Mouse (Mus musculus): ENCODE results near the gene Lrrk1. TPM values are rescaled to one million over a fixed set of nuclear protein-coding genes. Genes with fewer than 3 reads are reported as not detected.

Lrrk1 gene
- polyA plus RNA-seq, 1 experiment from 2014 or later, result 5.8 TPM

DNA sequence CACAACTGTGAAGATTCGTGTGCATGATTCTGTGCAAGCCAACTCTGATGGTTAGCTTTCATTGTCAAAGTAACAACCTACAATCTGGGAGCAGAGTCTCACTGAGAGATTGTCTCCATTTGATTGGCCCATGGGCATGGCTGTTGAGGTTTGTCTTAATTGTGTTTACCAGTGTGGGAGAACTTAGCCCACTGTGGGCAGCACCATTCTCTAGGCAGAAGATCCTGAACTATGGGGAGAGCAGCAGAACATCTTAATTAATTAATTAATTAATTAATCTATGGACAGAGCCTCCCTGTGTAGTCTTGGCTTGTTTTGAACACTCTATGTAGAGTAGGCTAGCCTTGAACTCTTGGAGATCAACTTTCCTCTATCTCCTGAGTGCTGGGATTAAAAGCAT lies 164.4 kb downstream of the Lrrk1 start:
- no peak overlapping the region for H3K4me2 ChIP-seq (ENCODE audit: low read depth, severe bottlenecking)
- ATAC-seq (ENCODE audit: insufficient number of reproducible peaks, low FRiP score, low TSS enrichment, low read depth) (no peak), DNase-seq (ENCODE audit: low spot score) (no peak)
- H3K4me1 ChIP-seq (ENCODE audit: control insufficient read depth, insufficient read depth, low read length), result peaks cover 11% of the 10 kb centered on the region
- H3K4me3 ChIP-seq (ENCODE audit: low read depth, low read length), result no peak overlapping the region
- H3K27me3 ChIP-seq (ENCODE audit: control insufficient read depth, insufficient read depth, low read length), result no peaks in the 10 kb centered on the region
- WGBS, result 90% methylated on average over 1 of the region's 1 CpGs
- H3K36me3 ChIP-seq (ENCODE audit: control insufficient read depth, insufficient read depth, low read length), result no peaks in the 10 kb centered on the region
- no peaks in the 10 kb centered on the region for H3K9me3 ChIP-seq (ENCODE audit: control insufficient read depth, low read length)
- no peak overlapping the region for H3K27ac ChIP-seq (replicated peaks; ENCODE audit: low read depth, low read length)
- no peak overlapping the region for H3K9ac ChIP-seq (ENCODE audit: low read length)

GRCm38 (mm10) chr7:66222621-66223091 lies 165.5 kb downstream of the Lrrk1 start:
- Histone ChIP-seq H3K4me2 (ENCODE audit: low read depth, severe bottlenecking) (peak overlapping the region; percentile 28; the same call in 1 of the 2 replicates), H3K9ac (ENCODE audit: low read length) (peak overlapping the region; percentile 34; the same call in 1 of the 2 replicates), H3K27me3 (ENCODE audit: control insufficient read depth, insufficient read depth, low read length) (no peaks in the 10 kb centered on the region), H3K4me1 (ENCODE audit: control insufficient read depth, insufficient read depth, low read length) (peaks cover 18% of the 10 kb centered on the region), H3K27ac (replicated peaks; ENCODE audit: low read depth, low read length) (peak overlapping the region; percentile 72; the same call in 1 of the 2 replicates), H3K4me3 (ENCODE audit: low read depth, low read length) (no peak overlapping the region), H3K9me3 (ENCODE audit: control insufficient read depth, low read length) (no peaks in the 10 kb centered on the region), H3K36me3 (ENCODE audit: control insufficient read depth, insufficient read depth, low read length) (no peaks in the 10 kb centered on the region)
- WGBS, result 13% methylated on average over 8 of the region's 8 CpGs
- peak; percentile 65 for DNase-seq (ENCODE audit: low spot score)
- peak; percentile 60 for ATAC-seq (ENCODE audit: insufficient number of reproducible peaks, low FRiP score, low TSS enrichment, low read depth)

DNA sequence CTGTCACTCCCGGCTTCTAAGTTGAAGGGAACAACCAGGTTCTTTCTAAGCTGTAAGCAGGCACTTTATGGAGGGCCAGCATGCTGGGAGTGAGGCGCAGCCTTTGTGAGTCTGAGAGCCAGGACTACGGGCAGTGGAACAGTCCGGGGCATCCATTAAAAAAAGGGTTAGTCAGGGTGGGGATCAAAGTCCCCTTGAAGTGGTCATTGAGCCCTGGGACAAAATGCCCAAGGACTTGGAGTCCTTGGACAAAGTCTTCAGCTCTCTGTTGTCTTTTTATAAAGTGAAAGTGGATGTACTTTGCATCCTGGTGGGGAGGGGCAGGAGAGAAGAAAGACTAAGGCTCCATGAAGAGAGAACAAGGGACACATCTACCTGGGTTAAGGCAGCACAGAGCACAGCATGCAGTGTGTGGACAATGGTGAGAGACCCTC lies 168.3 kb downstream of the Lrrk1 start:
- H3K27me3 ChIP-seq (ENCODE audit: control insufficient read depth, insufficient read depth, low read length), result no peaks in the 10 kb centered on the region
- H3K4me2 ChIP-seq (ENCODE audit: low read depth, severe bottlenecking), result no peak overlapping the region
- H3K27ac ChIP-seq (replicated peaks; ENCODE audit: low read depth, low read length), result no peak overlapping the region; the same call in 1 of the 2 replicates
- ATAC-seq (ENCODE audit: insufficient number of reproducible peaks, low FRiP score, low TSS enrichment, low read depth), result no peak
- H3K36me3 ChIP-seq (ENCODE audit: control insufficient read depth, insufficient read depth, low read length), result no peaks in the 10 kb centered on the region
- H3K4me3 ChIP-seq (ENCODE audit: low read depth, low read length), result no peak overlapping the region
- peaks cover 21% of the 10 kb centered on the region for H3K4me1 ChIP-seq (ENCODE audit: control insufficient read depth, insufficient read depth, low read length)
- H3K9ac ChIP-seq (ENCODE audit: low read length), result no peak overlapping the region
- no peak for DNase-seq (ENCODE audit: low spot score)
- 74% methylated on average over 4 of the region's 4 CpGs for WGBS
- H3K9me3 ChIP-seq (ENCODE audit: control insufficient read depth, low read length), result no peaks in the 10 kb centered on the region

- no peak overlapping the region for H3K9ac ChIP-seq (ENCODE audit: low read length)
- DNase-seq (ENCODE audit: low spot score), result no peak
- no peak overlapping the region for H3K4me3 ChIP-seq (ENCODE audit: low read depth, low read length)
- no peak for ATAC-seq (ENCODE audit: insufficient number of reproducible peaks, low FRiP score, low TSS enrichment, low read depth)
- no peaks in the 10 kb centered on the region for H3K9me3 ChIP-seq (ENCODE audit: control insufficient read depth, low read length)
- WGBS, result 87% methylated on average over 4 of the region's 4 CpGs
- H3K27me3 ChIP-seq (ENCODE audit: control insufficient read depth, insufficient read depth, low read length), result no peaks in the 10 kb centered on the region
- H3K27ac ChIP-seq (replicated peaks; ENCODE audit: low read depth, low read length), result peak overlapping the region; percentile 87
- H3K4me2 ChIP-seq (ENCODE audit: low read depth, severe bottlenecking), result no peak overlapping the region
- H3K36me3 ChIP-seq (ENCODE audit: control insufficient read depth, insufficient read depth, low read length), result no peaks in the 10 kb centered on the region
- peaks cover 21% of the 10 kb centered on the region for H3K4me1 ChIP-seq (ENCODE audit: control insufficient read depth, insufficient read depth, low read length)
Measured at GRCm38 (mm10) chr7:66219028-66219793, 168.9 kb downstream of the Lrrk1 start.

GRCm38 (mm10) chr7:66218193-66219014 lies 169.7 kb downstream of the Lrrk1 start:
- Histone ChIP-seq H3K36me3 (ENCODE audit: control insufficient read depth, insufficient read depth, low read length) (no peaks in the 10 kb centered on the region), H3K4me2 (ENCODE audit: low read depth, severe bottlenecking) (peak overlapping the region; percentile 12; the same call in 1 of the 2 replicates), H3K4me3 (ENCODE audit: low read depth, low read length) (no peak overlapping the region), H3K27me3 (ENCODE audit: control insufficient read depth, insufficient read depth, low read length) (no peaks in the 10 kb centered on the region), H3K9ac (ENCODE audit: low read length) (peak overlapping the region; percentile 22; the same call in 1 of the 2 replicates), H3K27ac (replicated peaks; ENCODE audit: low read depth, low read length) (peak overlapping the region; percentile 87), H3K4me1 (ENCODE audit: control insufficient read depth, insufficient read depth, low read length) (peaks cover 21% of the 10 kb centered on the region), H3K9me3 (ENCODE audit: control insufficient read depth, low read length) (no peaks in the 10 kb centered on the region)
- ATAC-seq (ENCODE audit: insufficient number of reproducible peaks, low FRiP score, low TSS enrichment, low read depth) (peak; percentile 60; the same call in 1 of the 2 replicates), DNase-seq (ENCODE audit: low spot score) (peak; percentile 57)
- 28% methylated on average over 9 of the region's 9 CpGs for WGBS

DNA sequence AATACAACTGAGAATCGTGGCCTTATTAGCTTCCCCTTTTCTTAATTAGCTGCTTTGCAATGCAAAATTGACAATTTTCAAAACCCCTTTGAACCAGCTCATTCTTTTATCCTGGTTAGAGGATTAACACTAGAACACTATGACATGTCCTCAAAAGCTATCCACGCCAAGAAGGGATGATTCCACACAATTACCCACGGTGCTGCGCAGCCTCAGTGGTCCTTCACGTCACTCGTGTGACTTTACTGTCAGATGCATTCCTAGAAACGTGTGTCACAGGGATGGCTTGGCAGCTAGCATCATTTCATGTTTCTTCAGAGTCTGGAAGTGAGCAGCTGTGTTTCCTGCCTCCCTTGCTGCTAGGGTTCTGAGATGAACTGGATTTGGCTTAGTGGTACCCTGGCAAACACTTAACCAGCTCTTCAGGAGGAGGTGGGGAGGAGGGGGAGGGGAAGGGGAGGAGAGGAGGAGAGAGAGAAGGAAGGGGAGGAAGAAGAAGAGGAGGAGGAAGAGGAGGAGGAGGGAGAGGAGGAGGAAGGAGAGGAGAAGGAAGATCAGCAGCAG lies 170.5 kb downstream of the Lrrk1 start:
- Histone ChIP-seq H3K9ac (ENCODE audit: low read length) (no peak overlapping the region), H3K36me3 (ENCODE audit: control insufficient read depth, insufficient read depth, low read length) (no peaks in the 10 kb centered on the region), H3K9me3 (ENCODE audit: control insufficient read depth, low read length) (no peaks in the 10 kb centered on the region), H3K4me1 (ENCODE audit: control insufficient read depth, insufficient read depth, low read length) (peaks cover 18% of the 10 kb centered on the region), H3K4me3 (ENCODE audit: low read depth, low read length) (no peak overlapping the region), H3K27ac (replicated peaks; ENCODE audit: low read depth, low read length) (peak overlapping the region; percentile 87), H3K4me2 (ENCODE audit: low read depth, severe bottlenecking) (peak overlapping the region; percentile 12; the same call in 1 of the 2 replicates), H3K27me3 (ENCODE audit: control insufficient read depth, insufficient read depth, low read length) (no peaks in the 10 kb centered on the region)
- WGBS, result 90% methylated on average over 7 of the region's 7 CpGs
- ATAC-seq (ENCODE audit: insufficient number of reproducible peaks, low FRiP score, low TSS enrichment, low read depth) (no peak), DNase-seq (ENCODE audit: low spot score) (no peak)

- H3K9ac ChIP-seq (ENCODE audit: low read length), result no peak overlapping the region
- ATAC-seq (ENCODE audit: insufficient number of reproducible peaks, low FRiP score, low TSS enrichment, low read depth) (no peak), DNase-seq (ENCODE audit: low spot score) (no peak)
- no peaks in the 10 kb centered on the region for H3K36me3 ChIP-seq (ENCODE audit: control insufficient read depth, insufficient read depth, low read length)
- H3K27me3 ChIP-seq (ENCODE audit: control insufficient read depth, insufficient read depth, low read length), result no peaks in the 10 kb centered on the region
- H3K27ac ChIP-seq (replicated peaks; ENCODE audit: low read depth, low read length), result no peak overlapping the region
- H3K4me3 ChIP-seq (ENCODE audit: low read depth, low read length), result no peak overlapping the region
- no peak overlapping the region for H3K4me2 ChIP-seq (ENCODE audit: low read depth, severe bottlenecking)
- WGBS, result 86% methylated on average over 7 of the region's 7 CpGs
- H3K4me1 ChIP-seq (ENCODE audit: control insufficient read depth, insufficient read depth, low read length), result peaks cover 18% of the 10 kb centered on the region
- no peaks in the 10 kb centered on the region for H3K9me3 ChIP-seq (ENCODE audit: control insufficient read depth, low read length)
Measured at GRCm38 (mm10) chr7:66217011-66217410, 171.1 kb downstream of the Lrrk1 start.

DNA sequence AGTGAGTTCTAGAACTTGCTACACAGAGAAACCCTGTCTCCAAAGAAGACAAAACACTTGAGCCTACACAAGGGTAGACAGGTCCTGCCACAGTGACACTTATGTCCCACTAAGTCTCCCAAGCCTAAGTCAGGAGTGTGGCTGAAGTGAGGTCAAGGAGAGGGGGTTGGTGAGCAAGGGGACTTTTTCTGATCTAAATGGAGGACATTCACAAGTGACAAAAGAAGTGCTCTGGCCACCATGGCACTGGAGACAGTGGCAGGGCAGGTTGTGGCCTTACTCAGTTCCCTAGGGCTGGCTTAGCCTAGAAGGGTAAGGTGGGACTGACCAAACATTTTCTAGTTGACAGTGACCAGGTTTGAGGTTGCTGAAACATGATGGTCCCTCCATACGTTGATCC lies 172.2 kb downstream of the Lrrk1 start:
- H3K9me3 ChIP-seq (ENCODE audit: control insufficient read depth, low read length), result no peaks in the 10 kb centered on the region
- ATAC-seq (ENCODE audit: insufficient number of reproducible peaks, low FRiP score, low TSS enrichment, low read depth) (no peak), DNase-seq (ENCODE audit: low spot score) (no peak)
- H3K27ac ChIP-seq (replicated peaks; ENCODE audit: low read depth, low read length), result no peak overlapping the region
- 91% methylated on average over 1 of the region's 1 CpGs for WGBS
- no peaks in the 10 kb centered on the region for H3K36me3 ChIP-seq (ENCODE audit: control insufficient read depth, insufficient read depth, low read length)
- H3K4me3 ChIP-seq (ENCODE audit: low read depth, low read length), result no peak overlapping the region
- H3K9ac ChIP-seq (ENCODE audit: low read length), result no peak overlapping the region
- H3K4me1 ChIP-seq (ENCODE audit: control insufficient read depth, insufficient read depth, low read length), result peaks cover 18% of the 10 kb centered on the region
- H3K4me2 ChIP-seq (ENCODE audit: low read depth, severe bottlenecking), result no peak overlapping the region
- no peaks in the 10 kb centered on the region for H3K27me3 ChIP-seq (ENCODE audit: control insufficient read depth, insufficient read depth, low read length)
